Mouse (Mus musculus): ENCODE measurements around the gene Dnajb14. TPM values are rescaled to one million over a fixed set of nuclear protein-coding genes. Genes with fewer than 3 reads are reported as not detected.

The Dnajb14 gene
- total and polyA plus RNA-seq, 2 experiments = 2.2 to 5.9 TPM

GRCm38 (mm10) chr3:137952914-137953880 lies 85.7 kb downstream of the Dnajb14 start:
- no peak overlapping the region for H3K4me3 ChIP-seq (ENCODE audit: insufficient read depth, low read depth, low read length)
- peaks cover 11% of the 10 kb centered on the region for H3K4me1 ChIP-seq (ENCODE audit: control insufficient read depth, insufficient read depth, low read length)
- no peaks in the 10 kb centered on the region for H3K79me2 ChIP-seq (ENCODE audit: control insufficient read depth, insufficient read depth, low read length)
- no peak overlapping the region for H3K9ac ChIP-seq (ENCODE audit: low read depth, low read length)
- TF ChIP-seq CTCF (IDR thresholded peaks at IDR 0.05; ENCODE audit: low read depth, low read length) (no peak), POLR2A (IDR thresholded peaks at IDR 0.05; ENCODE audit: extremely low read depth, insufficient read depth, low read length) (no peak)
- 68% methylated on average over 14 of the region's 14 CpGs for WGBS
- H3K27ac ChIP-seq (replicated peaks; ENCODE audit: insufficient read depth, low read depth, low read length) = peak overlapping the region; percentile 32; the same call in 1 of the 2 replicates
- no peaks in the 10 kb centered on the region for H3K36me3 ChIP-seq (ENCODE audit: control insufficient read depth, insufficient read depth, low read length)
- DNase-seq (ENCODE audit: extremely low read depth, low read depth, low spot score) = peak; percentile 31
- no peaks in the 10 kb centered on the region for H3K27me3 ChIP-seq (ENCODE audit: control insufficient read depth, insufficient read depth, low read length)

- no peaks in the 10 kb centered on the region for H3K27me3 ChIP-seq (ENCODE audit: control insufficient read depth, insufficient read depth, low read length)
- H3K9ac ChIP-seq (ENCODE audit: low read depth, low read length) = no peak overlapping the region
- H3K4me1 ChIP-seq (ENCODE audit: control insufficient read depth, insufficient read depth, low read length) = peaks cover 11% of the 10 kb centered on the region
Observed at GRCm38 (mm10) chr3:137954256-137954916, 86.9 kb downstream of the Dnajb14 start.

DNA sequence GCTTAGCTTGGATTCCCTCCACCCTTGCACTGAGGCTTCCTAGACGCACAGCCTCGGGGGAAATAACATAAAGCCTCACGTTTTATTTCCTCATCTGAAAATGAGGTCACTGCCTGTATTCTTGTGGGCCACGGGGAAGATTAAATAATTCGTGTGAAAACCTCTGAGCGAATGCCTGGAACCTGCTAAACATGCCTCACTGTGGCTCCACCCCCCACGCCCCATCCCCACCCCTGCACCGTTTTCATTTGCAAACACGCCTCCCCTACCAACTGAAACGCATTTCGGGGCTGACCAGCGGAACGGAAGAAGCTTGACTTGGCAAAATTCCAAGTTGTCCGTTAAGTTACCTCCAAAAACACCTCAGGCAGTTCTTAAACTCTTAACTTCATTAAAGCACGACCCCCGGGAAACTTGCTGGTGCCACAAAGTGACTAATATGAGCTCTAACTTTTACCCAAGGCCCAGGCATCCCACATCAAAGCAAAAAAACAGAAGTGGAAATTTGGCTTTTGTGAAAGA lies 88.1 kb downstream of the Dnajb14 start:
- no peak overlapping the region for H3K4me3 ChIP-seq (ENCODE audit: insufficient read depth, low read depth, low read length)
- H3K9ac ChIP-seq (ENCODE audit: low read depth, low read length) = no peak overlapping the region
- H3K4me1 ChIP-seq (ENCODE audit: control insufficient read depth, insufficient read depth, low read length) = peaks cover 11% of the 10 kb centered on the region

More at GRCm38 (mm10) chr3:137954256-137954916, 86.9 kb downstream of the Dnajb14 start:
- WGBS = 85% methylated on average over 23 of the region's 23 CpGs
- Histone ChIP-seq H3K79me2 (ENCODE audit: control insufficient read depth, insufficient read depth, low read length) (no peaks in the 10 kb centered on the region), H3K36me3 (ENCODE audit: control insufficient read depth, insufficient read depth, low read length) (no peaks in the 10 kb centered on the region), H3K4me3 (ENCODE audit: insufficient read depth, low read depth, low read length) (no peak overlapping the region), H3K27ac (replicated peaks; ENCODE audit: insufficient read depth, low read depth, low read length) (no peak overlapping the region)
- no peak for TF ChIP-seq CTCF (IDR thresholded peaks at IDR 0.05; ENCODE audit: low read depth, low read length)
- TF ChIP-seq POLR2A (IDR thresholded peaks at IDR 0.05; ENCODE audit: extremely low read depth, insufficient read depth, low read length) = no peak
- no peak for DNase-seq (ENCODE audit: extremely low read depth, low read depth, low spot score)

GRCm38 (mm10) chr3:137957864-137958263 lies 90.4 kb downstream of the Dnajb14 start:
- no peak overlapping the region for H3K27ac ChIP-seq (replicated peaks; ENCODE audit: insufficient read depth, low read depth, low read length)
- TF ChIP-seq CTCF (IDR thresholded peaks at IDR 0.05; ENCODE audit: low read depth, low read length) (no peak), POLR2A (IDR thresholded peaks at IDR 0.05; ENCODE audit: extremely low read depth, insufficient read depth, low read length) (no peak)

More for the DNA sequence above, 88.1 kb downstream of the Dnajb14 start:
- 26% methylated on average over 16 of the region's 16 CpGs for WGBS
- no peaks in the 10 kb centered on the region for H3K27me3 ChIP-seq (ENCODE audit: control insufficient read depth, insufficient read depth, low read length)
- H3K27ac ChIP-seq (replicated peaks; ENCODE audit: insufficient read depth, low read depth, low read length) = no peak overlapping the region
- no peaks in the 10 kb centered on the region for H3K36me3 ChIP-seq (ENCODE audit: control insufficient read depth, insufficient read depth, low read length)
- H3K79me2 ChIP-seq (ENCODE audit: control insufficient read depth, insufficient read depth, low read length) = no peaks in the 10 kb centered on the region
- no peak for DNase-seq (ENCODE audit: extremely low read depth, low read depth, low spot score)
- TF ChIP-seq POLR2A (IDR thresholded peaks at IDR 0.05; ENCODE audit: extremely low read depth, insufficient read depth, low read length) = no peak
- TF ChIP-seq CTCF (IDR thresholded peaks at IDR 0.05; ENCODE audit: low read depth, low read length) = no peak

GRCm38 (mm10) chr3:137958352-137958751 lies 90.9 kb downstream of the Dnajb14 start:
- Histone ChIP-seq H3K36me3 (ENCODE audit: control insufficient read depth, insufficient read depth, low read length) (no peaks in the 10 kb centered on the region), H3K27ac (replicated peaks; ENCODE audit: insufficient read depth, low read depth, low read length) (no peak overlapping the region), H3K27me3 (ENCODE audit: control insufficient read depth, insufficient read depth, low read length) (no peaks in the 10 kb centered on the region), H3K9ac (ENCODE audit: low read depth, low read length) (no peak overlapping the region), H3K4me1 (ENCODE audit: control insufficient read depth, insufficient read depth, low read length) (no peaks in the 10 kb centered on the region), H3K79me2 (ENCODE audit: control insufficient read depth, insufficient read depth, low read length) (no peaks in the 10 kb centered on the region), H3K4me3 (ENCODE audit: insufficient read depth, low read depth, low read length) (no peak overlapping the region)
- TF ChIP-seq POLR2A (IDR thresholded peaks at IDR 0.05; ENCODE audit: extremely low read depth, insufficient read depth, low read length) (no peak), CTCF (IDR thresholded peaks at IDR 0.05; ENCODE audit: low read depth, low read length) (no peak)
- 93% methylated on average over 4 of the region's 4 CpGs for WGBS
- no peak for DNase-seq (ENCODE audit: extremely low read depth, low read depth, low spot score)

More at GRCm38 (mm10) chr3:137957864-137958263, 90.4 kb downstream of the Dnajb14 start:
- Histone ChIP-seq H3K4me3 (ENCODE audit: insufficient read depth, low read depth, low read length) (no peak overlapping the region), H3K4me1 (ENCODE audit: control insufficient read depth, insufficient read depth, low read length) (peaks cover under 1% of the 10 kb centered on the region; the same call in 1 of the 2 replicates), H3K79me2 (ENCODE audit: control insufficient read depth, insufficient read depth, low read length) (no peaks in the 10 kb centered on the region), H3K9ac (ENCODE audit: low read depth, low read length) (no peak overlapping the region), H3K36me3 (ENCODE audit: control insufficient read depth, insufficient read depth, low read length) (no peaks in the 10 kb centered on the region), H3K27me3 (ENCODE audit: control insufficient read depth, insufficient read depth, low read length) (no peaks in the 10 kb centered on the region)
- DNase-seq (ENCODE audit: extremely low read depth, low read depth, low spot score) = no peak
- 91% methylated on average over 9 of the region's 9 CpGs for WGBS

Data from liver, adult 2 months (tissue).